Mouse (Mus musculus) hindbrain, postnatal 0 days (tissue): ENCODE data around the gene Ccr6. TPM values are rescaled to one million over a fixed set of nuclear protein-coding genes. Genes with fewer than 3 reads are reported as not detected.

Experiments used
- ATAC-seq: fragments of 200-750 bp; cut with Nextera tagmentation; 2 replicates; pipeline ENCODE4 v1.8.0; 2017; ENCODE audit warnings: mild to moderate bottlenecking, moderate TSS enrichment, moderate library complexity
- DNase-seq: peaks from one replicate; pipeline ENCODE4 v3.0.0-alpha.2; 2015; ENCODE audit warnings: low spot score
- H3K27ac ChIP-seq: fragments of 300-500 bp; sonication (generic); 2 replicates; pipeline ENCODE4 v1.5.1; 2014; ENCODE audit warnings: mild to moderate bottlenecking
- H3K27me3 ChIP-seq: fragments of 300-500 bp; sonication (generic); 2 replicates; pipeline ENCODE4 v1.6.1; 2014; ENCODE audit warnings: low read length, mixed read lengths; ENCODE audit not compliant: insufficient read depth
- H3K36me3 ChIP-seq: fragments of 300-500 bp; sonication (generic); 2 replicates; pipeline ENCODE4 v1.6.1; 2014; ENCODE audit warnings: low read length, mixed read lengths; ENCODE audit not compliant: insufficient read depth
- H3K4me1 ChIP-seq: fragments of 300-500 bp; sonication (generic); 2 replicates; pipeline ENCODE4 v1.6.1; 2014; ENCODE audit warnings: antibody characterized with exemption, low read length, mixed read lengths; ENCODE audit not compliant: insufficient read depth
- H3K4me2 ChIP-seq: fragments of 300-500 bp; sonication (generic); 2 replicates; pipeline ENCODE4 v1.6.1; 2014; ENCODE audit warnings: low read depth, mild to moderate bottlenecking, low read length, moderate library complexity, mixed read lengths
- H3K4me3 ChIP-seq: fragments of 300-500 bp; sonication (generic); 2 replicates; pipeline ENCODE4 v1.5.1; 2014; ENCODE audit warnings: low read length
- H3K9ac ChIP-seq: fragments of 300-500 bp; sonication (generic); replicated peaks from 2 replicates; pipeline ENCODE4 v1.6.1; 2014; ENCODE audit warnings: mild to moderate bottlenecking, low read length, moderate library complexity, mixed read lengths
- H3K9me3 ChIP-seq: fragments of 300-500 bp; sonication (generic); 2 replicates; pipeline ENCODE4 v1.6.1; 2016; ENCODE audit warnings: low read length, mixed read lengths
- CTCF ChIP-seq: IDR thresholded peaks from 2 replicates; pipeline ENCODE4 v1.5.1; 2016; ENCODE audit warnings: antibody characterized with exemption, control low read depth, low read depth
- WGBS: fragments of 180-500 bp; shearing (Covaris S2); extraction: QIAGEN DNeasy Blood & Tissue Kit; methylation state at CpG from one replicate; pipeline ENCODE4 v1.1.7; 2014; 5-methylcytosine and 5-hydroxymethylcytosine counted together
- polyA plus RNA-seq: library from polyadenylated mRNA; unstranded; fragments of >200 nt; fragmentation: Nextera tagmentation; extraction: Ambion mirVana; gene quantifications from 2 replicates; pipeline ENCODE4 v1.2.1, GENCODE M21; 2015
- total RNA-seq: library from RNA; depleted of rRNA; stranded (reverse); fragments of >200 nt; gene quantifications from 2 replicates; pipeline ENCODE4 v1.2.3, GENCODE M21; 2014

Ccr6 gene
- total and polyA plus RNA-seq, 2 experiments from 2014 or later, result not detected

- 61% methylated on average over 3 of the region's 3 CpGs for WGBS
- Histone ChIP-seq H3K4me1 (no peaks in the 10 kb centered on the region), H3K9me3 (no peaks in the 10 kb centered on the region), H3K27ac (no peak overlapping the region), H3K27me3 (no peaks in the 10 kb centered on the region), H3K36me3 (no peaks in the 10 kb centered on the region), H3K4me3 (no peak overlapping the region), H3K9ac (no peak overlapping the region), H3K4me2 (no peak overlapping the region)
- ATAC-seq (no peak), DNase-seq (no peak)
- TF ChIP-seq CTCF, result no peak
These were observed 41.4 kb downstream of the Ccr6 start for GRCm38 (mm10) chr17:8277266-8277665.

DNA sequence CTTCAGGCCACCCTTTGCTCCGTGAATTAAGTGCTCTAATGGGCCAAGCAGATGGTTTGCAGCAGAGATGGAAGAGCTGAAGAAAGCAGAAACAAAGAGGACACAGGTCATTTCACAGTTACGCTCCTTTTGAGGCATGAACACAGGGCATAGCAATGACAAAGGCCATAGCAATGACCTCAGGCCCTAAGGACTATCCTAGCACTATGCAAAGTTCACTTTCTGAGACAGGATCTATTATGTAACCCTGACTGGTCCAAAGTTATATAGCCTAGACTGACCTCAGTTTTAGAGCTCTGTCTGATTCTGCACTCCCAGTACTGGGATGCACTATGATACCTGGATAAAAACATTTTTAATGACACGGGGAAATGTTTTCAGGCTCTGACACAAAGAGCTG, 42.5 kb downstream of the Ccr6 start:
- Histone ChIP-seq H3K4me2 (no peak overlapping the region), H3K4me3 (no peak overlapping the region), H3K9ac (no peak overlapping the region), H3K4me1 (no peaks in the 10 kb centered on the region), H3K36me3 (no peaks in the 10 kb centered on the region), H3K9me3 (no peaks in the 10 kb centered on the region), H3K27ac (no peak overlapping the region), H3K27me3 (no peaks in the 10 kb centered on the region)
- no peak for ATAC-seq
- no peak for DNase-seq
- WGBS, result 69% methylated on average over 3 of the region's 3 CpGs
- TF ChIP-seq CTCF, result no peak

DNA sequence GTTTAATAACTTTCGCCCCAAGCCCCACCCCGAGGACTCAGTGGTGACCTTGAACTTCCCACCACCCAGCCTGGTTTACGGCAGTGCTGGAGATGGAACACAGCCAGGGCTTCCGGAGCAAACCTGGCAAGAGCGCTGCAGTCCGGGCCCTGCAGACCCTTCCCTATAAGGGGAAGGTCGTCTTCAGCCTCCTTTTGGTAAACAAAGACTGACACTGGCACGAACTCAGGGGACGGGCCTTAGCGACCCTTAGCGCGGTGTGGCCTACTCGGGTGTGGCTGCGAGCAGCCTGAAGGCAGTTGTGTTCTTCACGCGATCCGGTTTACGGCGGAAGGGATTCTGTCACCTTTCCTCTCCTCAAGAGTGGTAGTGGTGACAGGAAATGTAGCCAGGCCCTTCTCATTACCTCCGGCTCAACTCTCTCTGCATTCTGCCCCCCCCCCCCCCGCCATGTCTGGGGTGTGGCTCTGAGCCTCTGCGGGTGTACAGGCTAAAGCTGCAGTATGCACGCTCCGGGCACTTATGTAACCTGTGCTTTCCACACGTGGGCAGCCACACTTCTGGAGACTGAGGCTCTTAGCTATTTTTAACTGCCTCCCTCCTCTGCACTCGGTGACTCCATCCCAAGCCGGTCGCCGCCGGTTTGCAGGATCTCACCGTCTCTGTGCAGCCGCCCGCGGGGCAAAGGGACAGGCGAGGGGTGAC, 47.1 kb downstream of the Ccr6 start, which contains the start of gene Mpc1:
Gene Mpc1, plus strand, starts transcription at position 84 of the 705 bp plus-strand sequence.
- H3K36me3 ChIP-seq, result no peaks in the 10 kb centered on the region
- WGBS, result 2% methylated on average over 34 of the region's 35 CpGs
- no peaks in the 10 kb centered on the region for H3K4me1 ChIP-seq
- no peaks in the 10 kb centered on the region for H3K27me3 ChIP-seq
- H3K9ac ChIP-seq, result peak within 1 kb of the TSS; percentile 94
- ATAC-seq (peak; percentile 83), DNase-seq (peak; percentile 77)
- peak within 1 kb of the TSS; percentile 89 for H3K4me3 ChIP-seq
- no peaks in the 10 kb centered on the region for H3K9me3 ChIP-seq
- peak within 1 kb of the TSS; percentile 99 for H3K27ac ChIP-seq
- H3K4me2 ChIP-seq, result peak within 1 kb of the TSS; percentile 90
- no peak for TF ChIP-seq CTCF

GRCm38 (mm10) chr17:8283526-8284253, 47.8 kb downstream of the Ccr6 start:
- Histone ChIP-seq H3K27me3 (no peaks in the 10 kb centered on the region), H3K4me3 (peak overlapping the region; percentile 89), H3K27ac (peak overlapping the region; percentile 99), H3K9ac (peak overlapping the region; percentile 94), H3K4me2 (peak overlapping the region; percentile 90), H3K4me1 (no peaks in the 10 kb centered on the region), H3K9me3 (no peaks in the 10 kb centered on the region), H3K36me3 (no peaks in the 10 kb centered on the region)
- DNase-seq (peak; percentile 98), ATAC-seq (peak; percentile 98)
- TF ChIP-seq CTCF, result peak; percentile 55
- under 1% methylated on average over 72 of the region's 77 CpGs for WGBS

- under 1% methylated on average over 32 of the region's 32 CpGs for WGBS
- Histone ChIP-seq H3K27me3 (no peaks in the 10 kb centered on the region), H3K36me3 (peaks cover 2% of the 10 kb centered on the region; the same call in 1 of the 2 replicates), H3K9ac (peak overlapping the region; percentile 94), H3K4me3 (peak overlapping the region; percentile 89), H3K9me3 (no peaks in the 10 kb centered on the region), H3K4me1 (no peaks in the 10 kb centered on the region), H3K4me2 (peak overlapping the region; percentile 90), H3K27ac (peak overlapping the region; percentile 99)
- no peak; the same call in 1 of the 2 replicates for TF ChIP-seq CTCF
- DNase-seq (peak; percentile 41), ATAC-seq (peak; percentile 14; the same call in 1 of the 2 replicates)
These were observed 48.4 kb downstream of the Ccr6 start for GRCm38 (mm10) chr17:8284254-8284661.

DNA sequence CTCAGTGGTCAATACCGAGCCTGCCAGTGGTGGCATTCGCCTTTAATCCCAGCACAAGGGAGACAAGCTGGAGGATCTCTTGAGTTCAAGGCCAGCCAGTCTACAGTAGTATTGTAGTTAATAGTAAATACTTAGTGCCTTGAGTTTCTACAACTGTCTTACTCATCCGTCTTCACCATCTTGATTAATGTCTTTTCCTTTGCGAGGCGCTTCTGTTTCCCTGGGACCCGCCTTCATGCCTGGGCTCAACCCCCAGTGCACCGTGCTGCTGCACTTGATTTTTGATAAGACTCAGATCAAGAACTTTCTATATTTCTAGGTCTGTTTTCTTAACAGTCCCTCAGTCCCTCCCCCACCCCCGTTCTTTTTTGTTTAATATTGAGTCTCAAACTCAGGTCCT, 49.2 kb downstream of the Ccr6 start:
- Histone ChIP-seq H3K27me3 (no peaks in the 10 kb centered on the region), H3K36me3 (peaks cover 6% of the 10 kb centered on the region; the same call in 1 of the 2 replicates), H3K9me3 (no peaks in the 10 kb centered on the region), H3K4me1 (no peaks in the 10 kb centered on the region), H3K9ac (peak overlapping the region; percentile 94; the same call in 1 of the 2 replicates), H3K27ac (no peak overlapping the region), H3K4me3 (peak overlapping the region; percentile 89), H3K4me2 (peak overlapping the region; percentile 90)
- 34% methylated on average over 8 of the region's 8 CpGs for WGBS
- ATAC-seq, result no peak
- no peak for TF ChIP-seq CTCF
- DNase-seq, result no peak
